Mouse (Mus musculus): ENCODE data around the gene Pdhx.

DNA sequence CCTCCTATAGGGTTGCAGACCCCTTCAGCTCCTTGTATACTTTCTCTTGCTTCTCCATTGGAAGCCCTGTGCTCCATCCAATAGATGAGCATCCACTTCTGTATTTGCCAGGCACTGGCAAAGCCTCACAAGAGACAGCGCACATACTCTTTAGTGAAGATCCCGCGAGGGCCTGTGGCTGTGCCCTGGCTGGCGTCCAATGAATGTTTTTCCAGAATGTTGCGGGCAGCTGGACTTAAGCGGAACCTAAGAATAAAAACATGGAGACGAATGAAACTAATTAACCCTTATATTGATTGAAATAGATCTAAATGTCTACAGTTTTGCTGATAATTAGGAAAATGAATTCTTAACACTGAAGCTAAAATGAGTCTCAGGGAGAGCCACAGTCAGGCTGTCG lies 32.4 kb downstream of the Pdhx start:
- no peak for TF ChIP-seq CTCF (IDR thresholded peaks at IDR 0.05; ENCODE audit: low read depth, low read length)
- TF ChIP-seq POLR2A (IDR thresholded peaks at IDR 0.05; ENCODE audit: extremely low read depth, insufficient read depth, low read length) = no peak
